Mouse (Mus musculus) kidney, adult 11 months (tissue): ENCODE data around the gene Cisd2.

Source experiments
- DNase-seq: peaks from one replicate; pipeline ENCODE4 v3.0.0; 2022

The Cisd2 gene

GRCm38 (mm10) chr3:135423608-135424212, at the start of gene Cisd2:
Gene Cisd2, minus strand, starts transcription at chr3:135423925.
- DNase-seq = peak; percentile 48

GRCm38 (mm10) chr3:135470823-135471222, 47.1 kb upstream of the Cisd2 start:
- DNase-seq = no peak

GRCm38 (mm10) chr3:135469974-135470373, 46.2 kb upstream of the Cisd2 start:
- peak; percentile 54 for DNase-seq

GRCm38 (mm10) chr3:135469146-135469545, 45.4 kb upstream of the Cisd2 start:
- no peak for DNase-seq

- no peak for DNase-seq
Observed at GRCm38 (mm10) chr3:135468402-135468801, 44.7 kb upstream of the Cisd2 start.

- DNase-seq = no peak
Observed at GRCm38 (mm10) chr3:135458981-135459380, 35.3 kb upstream of the Cisd2 start.

GRCm38 (mm10) chr3:135444930-135445329, 21.2 kb upstream of the Cisd2 start:
- DNase-seq = no peak

- DNase-seq = no peak
Observed at GRCm38 (mm10) chr3:135440621-135441020, 16.9 kb upstream of the Cisd2 start.

GRCm38 (mm10) chr3:135440221-135440620, 16.5 kb upstream of the Cisd2 start:
- peak; percentile 27 for DNase-seq

- no peak for DNase-seq
Observed at GRCm38 (mm10) chr3:135439651-135440050, 15.9 kb upstream of the Cisd2 start.

GRCm38 (mm10) chr3:135438913-135439531, 15.3 kb upstream of the Cisd2 start:
- DNase-seq = peak; percentile 89

GRCm38 (mm10) chr3:135438531-135438912, 14.8 kb upstream of the Cisd2 start:
- DNase-seq = peak; percentile 91

GRCm38 (mm10) chr3:135437758-135438495, 14.2 kb upstream of the Cisd2 start, which contains the start of gene Ube2d3:
Gene Ube2d3, plus strand, starts transcription at chr3:135438149.
- peak; percentile 100 for DNase-seq

GRCm38 (mm10) chr3:135436901-135437616, 13.3 kb upstream of the Cisd2 start:
- no peak for DNase-seq

- DNase-seq = peak; percentile 83
Observed at GRCm38 (mm10) chr3:135422856-135423607, 693 bp downstream of the Cisd2 start.

- no peak for DNase-seq
Observed at GRCm38 (mm10) chr3:135422232-135422855, 1.4 kb downstream of the Cisd2 start.

GRCm38 (mm10) chr3:135421310-135421594, 2.5 kb downstream of the Cisd2 start:
- no peak for DNase-seq

GRCm38 (mm10) chr3:135420542-135421309, 3.0 kb downstream of the Cisd2 start:
- no peak for DNase-seq

GRCm38 (mm10) chr3:135417799-135418198, 5.9 kb downstream of the Cisd2 start:
- DNase-seq = no peak

- no peak for DNase-seq
Observed at GRCm38 (mm10) chr3:135417245-135417644, 6.5 kb downstream of the Cisd2 start.

GRCm38 (mm10) chr3:135411824-135412223, 11.9 kb downstream of the Cisd2 start:
- DNase-seq = no peak

GRCm38 (mm10) chr3:135411056-135411455, 12.7 kb downstream of the Cisd2 start:
- DNase-seq = no peak
